Mouse (Mus musculus): ENCODE measurements around the gene Hoxa3. TPM values are rescaled to one million over a fixed set of nuclear protein-coding genes. Genes with fewer than 3 reads are reported as not detected.

Gene Hoxa3
- polyA plus RNA-seq, 1 experiment from 2014 or later, result 9.4 TPM

- peaks cover 24% of the 10 kb centered on the region for H3K4me1 ChIP-seq
- peak; percentile 20; the same call in 1 of the 2 replicates for ATAC-seq (ENCODE audit: borderline replicate concordance, extremely low read depth, low FRiP score, low TSS enrichment)
- peaks cover 79% of the 10 kb centered on the region for H3K27me3 ChIP-seq
Observed at GRCm38 (mm10) chr6:52159164-52159761, 53.9 kb downstream of the Hoxa3 start.

GRCm38 (mm10) chr6:52158276-52159051, 54.7 kb downstream of the Hoxa3 start, which contains the start of gene Hoxa1:
Hoxa1 (minus strand) TSS chr6:52158317.
- peak; percentile 80 for ATAC-seq (ENCODE audit: borderline replicate concordance, extremely low read depth, low FRiP score, low TSS enrichment)
- Histone ChIP-seq H3K36me3 (no peaks in the 10 kb centered on the region), H3K4me1 (peaks cover 24% of the 10 kb centered on the region), H3K4me2 (peak within 1 kb of the TSS; percentile 90), H3K4me3 (peak within 1 kb of the TSS; percentile 72), H3K9ac (peak within 1 kb of the TSS; percentile 65), H3K27me3 (peaks cover 84% of the 10 kb centered on the region), H3K27ac (peak within 1 kb of the TSS; percentile 95), H3K9me3 (no peaks in the 10 kb centered on the region)
- under 1% methylated on average over 55 of the region's 55 CpGs for WGBS

More at GRCm38 (mm10) chr6:52159164-52159761, 53.9 kb downstream of the Hoxa3 start:
- Histone ChIP-seq H3K36me3 (no peaks in the 10 kb centered on the region), H3K4me3 (peak overlapping the region; percentile 72), H3K4me2 (peak overlapping the region; percentile 90), H3K9ac (peak overlapping the region; percentile 65), H3K27ac (peak overlapping the region; percentile 95), H3K9me3 (no peaks in the 10 kb centered on the region)
- WGBS, result 4% methylated on average over 12 of the region's 12 CpGs

- peak overlapping the region; percentile 72 for H3K4me3 ChIP-seq
- H3K4me2 ChIP-seq, result peak overlapping the region; percentile 90
- peaks cover 24% of the 10 kb centered on the region for H3K4me1 ChIP-seq
- no peaks in the 10 kb centered on the region for H3K36me3 ChIP-seq
- H3K27me3 ChIP-seq, result peaks cover 85% of the 10 kb centered on the region
- no peak for ATAC-seq (ENCODE audit: borderline replicate concordance, extremely low read depth, low FRiP score, low TSS enrichment)
- H3K27ac ChIP-seq, result no peak overlapping the region
- peak overlapping the region; percentile 3; the same call in 1 of the 2 replicates for H3K9ac ChIP-seq
- H3K9me3 ChIP-seq, result no peaks in the 10 kb centered on the region
- WGBS, result under 1% methylated on average over 32 of the region's 32 CpGs
Observed at GRCm38 (mm10) chr6:52157466-52158275, 55.5 kb downstream of the Hoxa3 start.

- peaks cover 89% of the 10 kb centered on the region for H3K27me3 ChIP-seq
- H3K27ac ChIP-seq, result no peak overlapping the region
- H3K9me3 ChIP-seq, result no peaks in the 10 kb centered on the region
- peaks cover 24% of the 10 kb centered on the region for H3K4me1 ChIP-seq
- H3K9ac ChIP-seq, result no peak overlapping the region
- no peaks in the 10 kb centered on the region for H3K36me3 ChIP-seq
- H3K4me2 ChIP-seq, result peak overlapping the region; percentile 90
- WGBS, result 13% methylated on average over 20 of the region's 20 CpGs
- no peak for ATAC-seq (ENCODE audit: borderline replicate concordance, extremely low read depth, low FRiP score, low TSS enrichment)
- peak overlapping the region; percentile 12; the same call in 1 of the 2 replicates for H3K4me3 ChIP-seq
Observed at GRCm38 (mm10) chr6:52156551-52157200, 56.5 kb downstream of the Hoxa3 start.

- Histone ChIP-seq H3K27me3 (peaks cover 91% of the 10 kb centered on the region), H3K4me1 (peaks cover 23% of the 10 kb centered on the region)
- 71% methylated on average over 3 of the region's 3 CpGs for WGBS
Observed at GRCm38 (mm10) chr6:52155471-52155870, 57.7 kb downstream of the Hoxa3 start.

GRCm38 (mm10) chr6:52154044-52154443, 59.1 kb downstream of the Hoxa3 start:
- ATAC-seq (ENCODE audit: borderline replicate concordance, extremely low read depth, low FRiP score, low TSS enrichment), result no peak
- Histone ChIP-seq H3K27ac (no peak overlapping the region), H3K9ac (no peak overlapping the region), H3K9me3 (no peaks in the 10 kb centered on the region), H3K27me3 (peaks cover 92% of the 10 kb centered on the region), H3K36me3 (no peaks in the 10 kb centered on the region), H3K4me1 (peaks cover 23% of the 10 kb centered on the region; the same call in 1 of the 2 replicates), H3K4me2 (no peak overlapping the region), H3K4me3 (no peak overlapping the region)
- WGBS, result 59% methylated on average over 5 of the region's 5 CpGs

More at GRCm38 (mm10) chr6:52155471-52155870, 57.7 kb downstream of the Hoxa3 start:
- H3K9me3 ChIP-seq, result no peaks in the 10 kb centered on the region
- no peaks in the 10 kb centered on the region for H3K36me3 ChIP-seq
- no peak overlapping the region for H3K4me2 ChIP-seq
- no peak overlapping the region for H3K4me3 ChIP-seq
- no peak overlapping the region for H3K27ac ChIP-seq
- no peak for ATAC-seq (ENCODE audit: borderline replicate concordance, extremely low read depth, low FRiP score, low TSS enrichment)
- no peak overlapping the region for H3K9ac ChIP-seq

- Histone ChIP-seq H3K4me1 (peaks cover 23% of the 10 kb centered on the region; the same call in 1 of the 2 replicates), H3K9me3 (no peaks in the 10 kb centered on the region), H3K4me2 (no peak overlapping the region), H3K36me3 (no peaks in the 10 kb centered on the region), H3K4me3 (no peak overlapping the region), H3K9ac (no peak overlapping the region), H3K27ac (no peak overlapping the region), H3K27me3 (peaks cover 85% of the 10 kb centered on the region)
- no peak for ATAC-seq (ENCODE audit: borderline replicate concordance, extremely low read depth, low FRiP score, low TSS enrichment)
- WGBS, result 19% methylated on average over 6 of the region's 6 CpGs
Observed at GRCm38 (mm10) chr6:52153270-52153669, 59.9 kb downstream of the Hoxa3 start.

GRCm38 (mm10) chr6:52152226-52153193, 60.6 kb downstream of the Hoxa3 start:
- ATAC-seq (ENCODE audit: borderline replicate concordance, extremely low read depth, low FRiP score, low TSS enrichment), result no peak
- Histone ChIP-seq H3K9ac (no peak overlapping the region), H3K4me3 (no peak overlapping the region), H3K4me1 (peaks cover 18% of the 10 kb centered on the region; the same call in 1 of the 2 replicates), H3K27me3 (peaks cover 80% of the 10 kb centered on the region), H3K36me3 (no peaks in the 10 kb centered on the region), H3K4me2 (no peak overlapping the region), H3K9me3 (no peaks in the 10 kb centered on the region), H3K27ac (no peak overlapping the region)
- 36% methylated on average over 16 of the region's 16 CpGs for WGBS

GRCm38 (mm10) chr6:52151571-52151970, 61.6 kb downstream of the Hoxa3 start:
- WGBS, result 55% methylated on average over 4 of the region's 4 CpGs
- no peaks in the 10 kb centered on the region for H3K9me3 ChIP-seq

GRCm38 (mm10) chr6:52150401-52150966, 62.7 kb downstream of the Hoxa3 start:
- Histone ChIP-seq H3K27me3 (peaks cover 71% of the 10 kb centered on the region), H3K4me2 (peak overlapping the region; percentile 25), H3K36me3 (no peaks in the 10 kb centered on the region), H3K4me1 (peaks cover 5% of the 10 kb centered on the region; the same call in 1 of the 2 replicates), H3K4me3 (no peak overlapping the region), H3K9me3 (no peaks in the 10 kb centered on the region), H3K9ac (no peak overlapping the region), H3K27ac (no peak overlapping the region)
- no peak for ATAC-seq (ENCODE audit: borderline replicate concordance, extremely low read depth, low FRiP score, low TSS enrichment)
- WGBS, result 11% methylated on average over 16 of the region's 16 CpGs

More at GRCm38 (mm10) chr6:52151571-52151970, 61.6 kb downstream of the Hoxa3 start:
- Histone ChIP-seq H3K9ac (no peak overlapping the region), H3K4me3 (no peak overlapping the region), H3K36me3 (no peaks in the 10 kb centered on the region), H3K4me2 (no peak overlapping the region), H3K27me3 (peaks cover 78% of the 10 kb centered on the region), H3K4me1 (peaks cover 8% of the 10 kb centered on the region; the same call in 1 of the 2 replicates), H3K27ac (no peak overlapping the region)
- no peak for ATAC-seq (ENCODE audit: borderline replicate concordance, extremely low read depth, low FRiP score, low TSS enrichment)
